Mouse (Mus musculus): Measurements from ENCODE around the gene Pip5kl1. TPM values are rescaled to one million over a fixed set of nuclear protein-coding genes. Genes with fewer than 3 reads are reported as not detected.
A peak's percentile ranks its signal among the peaks of the same experiment; 100 is the strongest.

Pip5kl1 gene
- polyA plus RNA-seq, 1 experiment: not detected

- TF ChIP-seq POLR2A (IDR thresholded peaks at IDR 0.05; ENCODE audit: borderline replicate concordance, control insufficient read depth, low read depth, low read length): no peak
- TF ChIP-seq CTCF (IDR thresholded peaks at IDR 0.05; ENCODE audit: control insufficient read depth, insufficient read depth, low read length): no peak
- no peak overlapping the region for H3K4me3 ChIP-seq (replicated peaks; ENCODE audit: control insufficient read depth, low read depth, low read length)
- peaks cover 1% of the 10 kb centered on the region; the same call in 1 of the 2 replicates for H3K4me1 ChIP-seq (ENCODE audit: control insufficient read depth, insufficient read depth, low read length)
- WGBS: 67% methylated on average over 4 of the region's 4 CpGs
- no peak overlapping the region for H3K27ac ChIP-seq (ENCODE audit: control insufficient read depth, insufficient read depth, low read depth, low read length, poor library complexity)
These were observed 53.5 kb downstream of the Pip5kl1 start for GRCm38 (mm10) chr2:32628044-32628550.

DNA sequence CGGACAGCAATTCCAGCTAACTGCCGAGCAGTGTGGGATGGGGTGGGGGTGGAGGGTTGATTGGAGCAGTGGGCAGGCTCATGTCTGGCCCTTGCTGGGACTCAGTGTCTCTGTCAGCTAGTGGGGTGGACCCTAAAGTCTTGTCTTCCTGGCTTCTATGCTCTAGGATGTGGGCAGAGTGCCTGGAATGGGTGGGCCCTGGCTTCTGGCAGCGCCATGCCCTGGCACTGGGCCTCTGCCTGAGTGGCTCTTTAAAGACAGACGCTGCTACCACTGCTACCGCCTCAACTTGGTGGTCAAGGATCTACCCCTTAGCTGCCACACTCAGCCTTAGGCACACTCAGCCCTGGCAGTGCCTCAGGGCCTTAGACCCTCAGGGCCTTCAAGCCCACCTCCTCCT lies 54.1 kb downstream of the Pip5kl1 start:
- WGBS: 55% methylated on average over 5 of the region's 5 CpGs
- Histone ChIP-seq H3K4me3 (replicated peaks; ENCODE audit: control insufficient read depth, low read depth, low read length) (no peak overlapping the region), H3K27ac (ENCODE audit: control insufficient read depth, insufficient read depth, low read depth, low read length, poor library complexity) (no peak overlapping the region), H3K4me1 (ENCODE audit: control insufficient read depth, insufficient read depth, low read length) (peaks cover 1% of the 10 kb centered on the region; the same call in 1 of the 2 replicates)
- peak; percentile 11; the same call in 1 of the 2 replicates for TF ChIP-seq POLR2A (IDR thresholded peaks at IDR 0.05; ENCODE audit: borderline replicate concordance, control insufficient read depth, low read depth, low read length)
- TF ChIP-seq CTCF (IDR thresholded peaks at IDR 0.05; ENCODE audit: control insufficient read depth, insufficient read depth, low read length): no peak

- TF ChIP-seq POLR2A (IDR thresholded peaks at IDR 0.05; ENCODE audit: borderline replicate concordance, control insufficient read depth, low read depth, low read length): no peak
- TF ChIP-seq CTCF (IDR thresholded peaks at IDR 0.05; ENCODE audit: control insufficient read depth, insufficient read depth, low read length): no peak
- WGBS: 59% methylated on average over 9 of the region's 9 CpGs
- Histone ChIP-seq H3K4me3 (replicated peaks; ENCODE audit: control insufficient read depth, low read depth, low read length) (no peak overlapping the region), H3K27ac (ENCODE audit: control insufficient read depth, insufficient read depth, low read depth, low read length, poor library complexity) (no peak overlapping the region), H3K4me1 (ENCODE audit: control insufficient read depth, insufficient read depth, low read length) (peaks cover 1% of the 10 kb centered on the region; the same call in 1 of the 2 replicates)
These were observed 54.8 kb downstream of the Pip5kl1 start for GRCm38 (mm10) chr2:32629276-32629976.

DNA sequence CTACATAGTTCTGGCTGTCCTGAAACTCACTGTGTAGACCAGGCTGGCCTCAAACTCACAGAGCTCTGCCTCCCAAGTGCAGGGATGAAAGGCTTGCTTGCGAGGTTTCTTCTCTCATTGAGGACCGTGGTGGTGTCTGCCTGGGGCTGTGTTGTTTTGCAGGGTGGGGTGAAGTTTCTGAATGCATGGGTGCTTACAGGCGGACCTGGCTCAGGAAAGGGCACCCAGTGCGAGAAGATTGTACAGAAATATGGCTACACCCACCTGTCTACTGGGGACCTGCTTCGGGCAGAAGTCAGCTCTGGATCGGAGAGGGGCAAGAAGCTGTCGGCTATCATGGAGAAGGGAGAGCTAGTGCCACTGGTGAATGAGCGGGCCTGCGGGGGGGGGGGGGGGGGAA lies 55.4 kb downstream of the Pip5kl1 start:
- peaks cover 1% of the 10 kb centered on the region; the same call in 1 of the 2 replicates for H3K4me1 ChIP-seq (ENCODE audit: control insufficient read depth, insufficient read depth, low read length)
- TF ChIP-seq CTCF (IDR thresholded peaks at IDR 0.05; ENCODE audit: control insufficient read depth, insufficient read depth, low read length) (no peak), POLR2A (IDR thresholded peaks at IDR 0.05; ENCODE audit: borderline replicate concordance, control insufficient read depth, low read depth, low read length) (no peak)
- WGBS: 85% methylated on average over 9 of the region's 9 CpGs
- H3K4me3 ChIP-seq (replicated peaks; ENCODE audit: control insufficient read depth, low read depth, low read length): no peak overlapping the region
- no peak overlapping the region for H3K27ac ChIP-seq (ENCODE audit: control insufficient read depth, insufficient read depth, low read depth, low read length, poor library complexity)

DNA sequence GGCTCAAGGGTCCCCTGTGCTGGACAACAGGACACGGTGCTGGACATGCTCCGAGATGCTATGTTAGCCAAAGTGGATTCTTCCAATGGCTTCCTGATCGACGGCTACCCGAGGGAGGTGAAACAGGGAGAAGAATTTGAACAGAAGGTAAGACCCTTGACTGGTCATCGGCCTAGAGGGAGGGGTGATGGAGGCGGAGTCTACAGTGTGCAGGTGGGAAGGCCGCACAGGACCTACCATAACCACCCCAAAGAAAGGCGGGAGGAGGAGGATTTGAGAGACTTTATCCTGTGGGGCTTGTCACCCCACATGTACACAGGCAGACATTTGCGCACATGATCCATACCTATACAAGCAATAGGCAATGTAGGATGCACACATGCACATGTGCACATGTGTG lies 56.4 kb downstream of the Pip5kl1 start:
- 84% methylated on average over 10 of the region's 10 CpGs for WGBS
- no peaks in the 10 kb centered on the region for H3K4me1 ChIP-seq (ENCODE audit: control insufficient read depth, insufficient read depth, low read length)
- no peak overlapping the region for H3K4me3 ChIP-seq (replicated peaks; ENCODE audit: control insufficient read depth, low read depth, low read length)
- no peak overlapping the region for H3K27ac ChIP-seq (ENCODE audit: control insufficient read depth, insufficient read depth, low read depth, low read length, poor library complexity)
- no peak for TF ChIP-seq POLR2A (IDR thresholded peaks at IDR 0.05; ENCODE audit: borderline replicate concordance, control insufficient read depth, low read depth, low read length)
- no peak for TF ChIP-seq CTCF (IDR thresholded peaks at IDR 0.05; ENCODE audit: control insufficient read depth, insufficient read depth, low read length)

GRCm38 (mm10) chr2:32631737-32632394 lies 57.3 kb downstream of the Pip5kl1 start:
- TF ChIP-seq POLR2A (IDR thresholded peaks at IDR 0.05; ENCODE audit: borderline replicate concordance, control insufficient read depth, low read depth, low read length) (no peak), CTCF (IDR thresholded peaks at IDR 0.05; ENCODE audit: control insufficient read depth, insufficient read depth, low read length) (peak; percentile 93)
- WGBS: 47% methylated on average over 7 of the region's 7 CpGs
- H3K27ac ChIP-seq (ENCODE audit: control insufficient read depth, insufficient read depth, low read depth, low read length, poor library complexity): no peak overlapping the region
- H3K4me1 ChIP-seq (ENCODE audit: control insufficient read depth, insufficient read depth, low read length): no peaks in the 10 kb centered on the region
- H3K4me3 ChIP-seq (replicated peaks; ENCODE audit: control insufficient read depth, low read depth, low read length): no peak overlapping the region

Other genes starting within 250 kb of the Pip5kl1 start
- gene Ciz1, start 222.5 kb upstream of the Pip5kl1 start, polyA plus RNA-seq (2011; ENCODE audit: insufficient read depth, insufficient read length, low replicate concordance, missing spikeins): 71.7 and 127 TPM in 2 replicates
- gene Dnm1, start 221.5 kb upstream of the Pip5kl1 start, polyA plus RNA-seq (2011; ENCODE audit: insufficient read depth, insufficient read length, low replicate concordance, missing spikeins): 1.4 and 1.9 TPM in 2 replicates
- 28.0 and 39.6 TPM in 2 replicates for gene 1110008P14Rik, start 192.9 kb upstream of the Pip5kl1 start, polyA plus RNA-seq (2011; ENCODE audit: insufficient read depth, insufficient read length, low replicate concordance, missing spikeins)
- 436 and 1,079 TPM in 2 replicates for gene Lcn2, start 186.5 kb upstream of the Pip5kl1 start, polyA plus RNA-seq (2011; ENCODE audit: insufficient read depth, insufficient read length, low replicate concordance, missing spikeins)
- 3.6 and 15.0 TPM in 2 replicates for gene Ptges2, start 178.9 kb upstream of the Pip5kl1 start, polyA plus RNA-seq (2011; ENCODE audit: insufficient read depth, insufficient read length, low replicate concordance, missing spikeins)
- gene Naif1, start 124.3 kb upstream of the Pip5kl1 start, polyA plus RNA-seq (2011; ENCODE audit: insufficient read depth, insufficient read length, low replicate concordance, missing spikeins): 1.9 and 2.6 TPM in 2 replicates
- 7.3 and 10.6 TPM in 2 replicates for gene Slc25a25, start 123.4 kb upstream of the Pip5kl1 start, polyA plus RNA-seq (2011; ENCODE audit: insufficient read depth, insufficient read length, low replicate concordance, missing spikeins)
- gene Fam102a, start 39.5 kb upstream of the Pip5kl1 start, polyA plus RNA-seq (2011; ENCODE audit: insufficient read depth, insufficient read length, low replicate concordance, missing spikeins): 5.4 and 9.7 TPM in 2 replicates
- 27.7 and 54.8 TPM in 2 replicates for gene Dpm2, start 3.9 kb upstream of the Pip5kl1 start, polyA plus RNA-seq (2011; ENCODE audit: insufficient read depth, insufficient read length, low replicate concordance, missing spikeins)
- gene 9430097D07Rik, start 887 bp downstream of the Pip5kl1 start, polyA plus RNA-seq (2011; ENCODE audit: insufficient read depth, insufficient read length, low replicate concordance, missing spikeins): not detected in 2 replicates
- 8.6 and 18.7 TPM in 2 replicates for gene St6galnac4, start 12.3 kb downstream of the Pip5kl1 start, polyA plus RNA-seq (2011; ENCODE audit: insufficient read depth, insufficient read length, low replicate concordance, missing spikeins)
- 13.3 and 25.7 TPM in 2 replicates for gene St6galnac6, start 24.9 kb downstream of the Pip5kl1 start, polyA plus RNA-seq (2011; ENCODE audit: insufficient read depth, insufficient read length, low replicate concordance, missing spikeins)
- gene Ak1, start 47.0 kb downstream of the Pip5kl1 start, polyA plus RNA-seq (2011; ENCODE audit: insufficient read depth, insufficient read length, low replicate concordance, missing spikeins): 4.0 and 9.1 TPM in 2 replicates
- 8.4 and 11.3 TPM in 2 replicates for gene Eng, start 71.8 kb downstream of the Pip5kl1 start, polyA plus RNA-seq (2011; ENCODE audit: insufficient read depth, insufficient read length, low replicate concordance, missing spikeins)
- gene Fpgs, start 129.3 kb downstream of the Pip5kl1 start, polyA plus RNA-seq (2011; ENCODE audit: insufficient read depth, insufficient read length, low replicate concordance, missing spikeins): 14.9 and 24.4 TPM in 2 replicates
- gene Cdk9, start 138.3 kb downstream of the Pip5kl1 start, polyA plus RNA-seq (2011; ENCODE audit: insufficient read depth, insufficient read length, low replicate concordance, missing spikeins): 105 and 154 TPM in 2 replicates
- gene Sh2d3c, start 146.3 kb downstream of the Pip5kl1 start, polyA plus RNA-seq (2011; ENCODE audit: insufficient read depth, insufficient read length, low replicate concordance, missing spikeins): 23.3 and 51.8 TPM in 2 replicates
- gene 6330409D20Rik, start 166.2 kb downstream of the Pip5kl1 start, polyA plus RNA-seq (2011; ENCODE audit: insufficient read depth, insufficient read length, low replicate concordance, missing spikeins): not detected in 2 replicates
- gene Tor2a, start 182.4 kb downstream of the Pip5kl1 start, polyA plus RNA-seq (2011; ENCODE audit: insufficient read depth, insufficient read length, low replicate concordance, missing spikeins): 9.2 and 13.6 TPM in 2 replicates
- 1.1 and 1.5 TPM in 2 replicates for gene Ttc16, start 200.8 kb downstream of the Pip5kl1 start, polyA plus RNA-seq (2011; ENCODE audit: insufficient read depth, insufficient read length, low replicate concordance, missing spikeins)
- 1.7 and 2.7 TPM in 2 replicates for gene Ptrh1, start 201.0 kb downstream of the Pip5kl1 start, polyA plus RNA-seq (2011; ENCODE audit: insufficient read depth, insufficient read length, low replicate concordance, missing spikeins)
- gene Cfap157, start 209.6 kb downstream of the Pip5kl1 start, polyA plus RNA-seq (2011; ENCODE audit: insufficient read depth, insufficient read length, low replicate concordance, missing spikeins): not detected in 2 replicates

Measured in bone marrow, adult 2 months (tissue).